Mouse (Mus musculus): ENCODE measurements around the gene Il2rb. TPM values are rescaled to one million over a fixed set of nuclear protein-coding genes. Genes with fewer than 3 reads are reported as not detected.

Il2rb gene
- total RNA-seq, 2 experiments from 2014 or later, result 8.6 to 9.5 TPM

DNA sequence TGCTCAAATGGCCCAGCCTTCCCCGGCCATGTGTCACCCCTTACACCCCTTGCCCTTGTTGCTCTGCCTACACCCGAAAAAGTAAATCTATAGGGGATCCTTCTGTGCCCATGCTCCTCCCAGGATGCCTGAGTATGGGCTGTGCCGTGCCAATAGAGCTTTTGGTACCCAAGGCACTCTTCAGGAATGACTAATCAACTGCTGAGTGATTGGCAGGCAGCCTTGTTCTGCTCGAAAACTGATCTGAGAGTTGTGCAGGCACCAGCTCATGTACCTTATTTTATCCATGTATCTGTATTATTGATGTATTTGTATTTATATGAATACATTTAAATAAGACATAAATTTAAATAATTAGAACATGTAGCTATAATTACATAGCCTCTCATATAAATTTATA lies 8.0 kb downstream of the Il2rb start:
- ATAC-seq (replicated peaks; ENCODE audit: low FRiP score, low TSS enrichment, poor library complexity, severe bottlenecking), result no peak

DNA sequence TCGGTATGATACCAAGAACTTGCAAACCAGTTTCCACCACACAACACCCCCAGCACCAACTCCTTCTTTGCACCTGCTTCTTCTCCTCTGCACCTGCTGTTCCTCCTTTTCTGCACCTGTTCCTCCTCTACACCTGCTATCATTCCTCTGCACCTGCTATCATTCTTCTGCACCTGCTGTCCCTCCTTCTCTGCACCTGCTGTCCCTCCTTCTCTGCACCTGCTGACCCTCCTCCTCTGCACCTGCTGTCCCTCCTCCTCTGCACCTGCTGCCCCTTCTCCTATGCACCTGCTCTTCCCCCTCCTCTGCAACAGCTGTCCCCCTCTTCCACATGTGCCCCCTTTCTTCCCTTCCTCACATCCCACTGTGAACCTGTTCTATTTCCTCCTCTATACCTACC lies 8.5 kb downstream of the Il2rb start:
- no peak for ATAC-seq (replicated peaks; ENCODE audit: low FRiP score, low TSS enrichment, poor library complexity, severe bottlenecking)

DNA sequence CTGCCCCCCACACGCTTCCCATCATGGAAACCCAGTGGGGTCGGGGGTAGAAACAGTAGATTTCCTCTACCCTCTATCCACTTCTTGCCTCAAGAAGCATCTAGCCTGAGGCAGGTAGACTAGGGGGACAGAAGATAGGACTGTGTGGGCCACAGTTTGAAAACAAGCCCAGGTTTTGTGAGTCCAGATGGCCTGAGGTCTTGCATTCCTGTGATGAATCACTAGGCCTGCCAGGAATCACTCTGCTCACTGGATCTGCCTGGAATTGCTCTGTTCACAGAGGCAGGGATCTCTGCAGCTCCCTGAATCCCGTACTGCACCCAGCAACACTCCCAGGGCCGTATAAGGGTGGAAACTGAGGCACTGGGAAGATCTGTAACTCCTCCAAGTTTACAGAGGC lies 11.8 kb downstream of the Il2rb start:
- no peak for ATAC-seq (replicated peaks; ENCODE audit: low FRiP score, low TSS enrichment, poor library complexity, severe bottlenecking)

DNA sequence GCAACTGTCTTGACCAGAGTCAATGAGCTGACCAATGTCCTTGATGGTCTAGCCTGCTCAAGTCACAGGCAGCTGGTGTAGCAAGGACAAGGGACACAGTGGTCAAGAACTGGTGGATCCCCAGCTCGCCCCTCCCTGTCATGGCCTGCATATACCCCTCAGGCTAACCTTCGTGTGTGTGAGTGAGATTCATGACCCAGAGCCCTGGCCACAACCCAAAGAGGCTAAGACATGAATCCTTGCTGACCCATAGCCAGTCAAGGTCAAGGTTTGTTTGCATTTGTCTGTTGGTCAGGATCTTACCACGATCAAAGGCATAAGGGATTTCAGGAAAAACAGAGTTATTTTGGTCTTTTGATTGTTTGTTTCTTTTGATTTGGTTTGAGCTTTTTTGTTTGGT lies 12.6 kb downstream of the Il2rb start:
- no peak for ATAC-seq (replicated peaks; ENCODE audit: low FRiP score, low TSS enrichment, poor library complexity, severe bottlenecking)

DNA sequence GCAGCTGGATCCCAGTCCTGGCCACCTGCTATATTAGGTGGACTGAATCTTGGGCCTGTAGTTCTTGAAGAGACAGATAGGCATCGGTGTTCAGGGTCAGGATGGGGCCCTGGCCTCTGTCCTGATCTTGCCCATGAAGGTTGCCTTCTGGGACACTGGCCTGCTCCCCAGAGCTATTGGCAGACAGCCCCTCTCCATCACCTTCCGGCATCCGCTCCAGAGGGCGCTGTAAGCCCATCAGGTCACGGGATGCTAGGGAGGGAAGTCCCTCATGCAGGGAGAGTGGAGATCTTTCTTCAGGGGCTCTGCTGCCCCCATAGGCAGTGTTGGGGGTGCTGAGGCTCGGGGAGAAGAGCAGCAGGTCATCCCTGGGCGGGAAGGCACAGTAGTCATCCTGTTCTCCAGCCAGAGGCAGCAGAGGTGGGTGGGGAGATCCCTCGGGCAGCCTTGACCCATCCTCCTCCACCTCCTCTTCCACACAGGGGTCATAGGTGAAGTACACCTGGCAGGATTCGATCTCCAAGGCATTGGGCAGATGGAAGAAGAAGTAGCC lies 13.5 kb downstream of the Il2rb start:
- no peak for ATAC-seq (replicated peaks; ENCODE audit: low FRiP score, low TSS enrichment, poor library complexity, severe bottlenecking)

DNA sequence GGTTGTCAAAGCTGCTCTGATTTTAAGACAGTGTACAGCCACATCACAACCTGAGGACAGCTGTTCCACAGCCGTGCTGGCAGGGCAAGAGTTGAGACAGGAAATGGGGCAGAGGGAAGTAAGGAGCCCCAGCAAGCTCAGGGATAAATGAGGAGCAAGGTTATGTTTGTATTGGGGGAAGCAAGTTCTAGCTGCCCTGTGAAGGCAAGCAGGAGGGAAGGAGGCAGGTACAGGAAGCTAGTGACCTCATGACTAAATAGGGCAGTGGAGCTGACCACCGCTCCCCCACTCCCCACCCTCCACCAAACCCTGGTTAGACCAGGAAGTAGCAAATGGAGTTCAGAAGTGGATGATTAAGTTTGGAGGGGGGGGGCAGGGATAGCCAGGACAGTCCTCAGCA lies 14.1 kb downstream of the Il2rb start:
- ATAC-seq (replicated peaks; ENCODE audit: low FRiP score, low TSS enrichment, poor library complexity, severe bottlenecking), result no peak

DNA sequence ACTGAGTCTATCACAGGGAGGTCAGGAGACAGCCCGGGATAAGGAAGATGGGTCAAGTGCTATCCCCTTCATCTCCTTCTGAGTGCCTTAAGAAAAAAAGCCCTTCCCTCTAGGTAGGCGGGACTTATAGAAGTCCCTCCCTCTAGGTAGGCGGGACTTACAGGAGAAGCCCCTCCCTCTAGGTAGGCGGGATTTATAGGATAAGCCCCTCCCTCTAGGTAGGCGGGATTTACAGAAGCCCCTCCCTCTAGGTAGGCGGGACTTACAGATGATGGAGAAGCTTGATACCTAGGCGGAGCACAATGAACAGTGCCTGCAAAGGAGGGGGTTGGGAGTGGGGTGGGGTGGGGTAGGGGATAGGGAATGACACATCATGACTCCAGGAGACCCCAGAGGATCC lies 15.0 kb downstream of the Il2rb start:
- no peak for ATAC-seq (replicated peaks; ENCODE audit: low FRiP score, low TSS enrichment, poor library complexity, severe bottlenecking)

DNA sequence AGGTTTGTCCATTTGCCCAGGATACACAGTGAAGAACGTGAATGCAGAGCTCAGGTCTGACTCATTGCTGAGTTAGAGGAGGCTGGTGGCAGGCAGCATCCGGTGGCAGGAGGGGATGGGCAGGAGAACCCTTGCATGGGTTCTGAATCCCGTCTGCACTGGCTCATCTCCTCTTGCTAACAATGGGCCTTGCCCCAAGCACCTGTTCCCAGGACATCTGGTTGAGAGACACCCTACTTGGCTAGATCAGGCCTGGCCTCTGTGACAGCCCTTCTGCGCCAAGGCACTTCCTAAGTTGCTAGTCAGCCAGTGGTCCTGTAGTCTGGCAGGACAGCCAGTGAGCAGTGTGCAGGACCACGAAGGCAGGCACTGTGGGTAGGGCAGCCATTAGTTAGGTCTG lies 15.6 kb downstream of the Il2rb start:
- ATAC-seq (replicated peaks; ENCODE audit: low FRiP score, low TSS enrichment, poor library complexity, severe bottlenecking), result no peak

DNA sequence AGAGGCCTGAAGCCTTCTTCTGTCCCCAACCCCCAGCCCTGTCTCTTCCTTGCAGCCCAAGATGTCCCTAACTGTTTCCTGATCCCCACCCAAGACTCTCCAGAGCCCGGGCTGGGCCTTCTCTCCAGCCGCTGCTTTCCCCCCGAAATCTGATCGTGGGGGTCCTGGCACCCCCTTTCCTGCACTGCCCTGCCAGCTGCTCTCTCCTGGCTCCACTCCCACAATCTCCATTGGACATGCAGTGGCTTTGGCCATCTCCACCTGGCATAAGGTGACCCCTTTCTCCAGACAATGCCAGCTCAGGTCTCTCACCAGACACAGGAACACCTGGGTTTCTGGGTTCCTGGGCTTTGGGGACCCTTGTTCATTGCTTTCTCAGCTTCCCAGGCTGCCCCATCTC lies 17.0 kb downstream of the Il2rb start:
- no peak for ATAC-seq (replicated peaks; ENCODE audit: low FRiP score, low TSS enrichment, poor library complexity, severe bottlenecking)

DNA sequence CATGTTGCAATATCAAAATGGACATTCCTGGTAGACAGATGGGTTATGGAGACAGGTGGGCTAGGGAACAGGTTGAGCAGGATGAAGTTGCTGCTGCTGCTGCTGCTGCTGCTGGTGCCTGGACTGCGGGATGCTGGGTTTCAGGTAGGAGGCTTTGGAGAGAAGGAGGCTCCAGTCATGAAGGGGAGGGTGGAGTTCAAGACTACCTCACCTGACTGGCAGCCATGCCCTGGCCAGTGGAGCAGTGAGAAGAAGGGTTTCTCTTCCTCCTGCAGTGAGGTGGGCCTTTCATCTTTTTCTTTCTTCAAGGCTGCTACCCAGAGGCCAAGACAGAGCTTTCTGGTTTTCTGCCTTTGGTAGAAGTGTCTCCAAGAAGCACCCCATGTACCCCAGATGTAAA lies 18.2 kb downstream of the Il2rb start:
- ATAC-seq (replicated peaks; ENCODE audit: low FRiP score, low TSS enrichment, poor library complexity, severe bottlenecking), result no peak

DNA sequence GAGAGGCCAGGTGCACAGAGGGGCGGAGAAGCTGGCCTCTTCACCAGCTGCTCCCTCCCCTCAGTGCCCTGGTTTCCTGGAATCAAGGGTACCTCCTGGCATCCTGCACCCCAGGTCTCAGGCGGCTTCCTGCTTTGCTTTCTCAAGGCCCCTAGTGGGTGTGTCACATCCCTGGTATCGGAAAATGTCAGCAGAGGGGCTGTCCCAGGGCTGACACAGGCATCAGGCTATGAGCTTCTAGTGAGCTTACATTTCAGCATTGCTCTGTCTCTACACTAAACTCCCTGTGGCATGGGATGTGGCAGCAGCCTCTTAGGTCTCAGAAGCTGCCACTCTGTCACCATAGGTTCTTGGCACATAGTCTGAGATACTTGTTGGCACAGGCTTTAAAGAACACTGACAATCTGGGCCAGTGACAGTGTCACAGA lies 19.5 kb downstream of the Il2rb start:
- ATAC-seq (replicated peaks; ENCODE audit: low FRiP score, low TSS enrichment, poor library complexity, severe bottlenecking), result no peak

DNA sequence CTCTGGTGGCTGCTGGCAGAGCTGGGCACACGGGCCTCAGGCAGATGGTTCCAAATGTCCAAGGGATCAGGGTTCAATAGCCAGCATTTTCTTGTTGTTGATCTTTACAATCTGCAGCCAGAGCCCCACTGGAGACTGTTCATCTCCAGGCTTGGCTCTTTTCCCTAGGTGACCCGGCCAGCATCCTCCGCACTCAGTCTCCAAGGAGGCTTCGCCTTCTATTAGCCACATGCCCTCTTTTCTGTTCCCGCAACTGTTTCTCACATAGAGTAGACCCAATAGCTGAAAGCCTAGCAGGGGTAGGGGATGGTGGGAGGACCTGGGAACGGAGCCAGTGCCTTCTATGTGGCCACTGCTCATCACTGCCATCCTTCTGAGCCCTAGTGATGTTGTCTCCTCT lies 21.6 kb downstream of the Il2rb start:
- no peak for ATAC-seq (replicated peaks; ENCODE audit: low FRiP score, low TSS enrichment, poor library complexity, severe bottlenecking)

DNA sequence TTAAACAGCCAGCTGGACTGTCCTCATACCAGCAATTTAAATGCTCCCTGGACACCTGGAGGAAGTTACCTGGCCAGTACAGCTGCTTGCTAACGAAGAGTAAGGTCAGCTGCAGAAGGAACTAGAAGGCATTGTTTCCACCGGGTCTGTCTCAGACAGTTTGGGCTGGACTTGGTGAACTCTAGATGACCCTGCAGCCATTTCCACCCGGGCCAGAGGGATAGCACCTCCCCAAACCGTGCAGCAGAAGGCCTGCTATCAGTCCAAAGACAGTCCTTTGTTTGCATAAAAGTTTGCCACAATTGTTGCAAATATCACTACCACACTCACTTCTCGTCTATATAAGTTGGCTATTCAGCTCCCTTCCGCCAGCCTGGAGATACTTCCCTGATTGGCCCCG lies 23.2 kb downstream of the Il2rb start:
- no peak for ATAC-seq (replicated peaks; ENCODE audit: low FRiP score, low TSS enrichment, poor library complexity, severe bottlenecking)

DNA sequence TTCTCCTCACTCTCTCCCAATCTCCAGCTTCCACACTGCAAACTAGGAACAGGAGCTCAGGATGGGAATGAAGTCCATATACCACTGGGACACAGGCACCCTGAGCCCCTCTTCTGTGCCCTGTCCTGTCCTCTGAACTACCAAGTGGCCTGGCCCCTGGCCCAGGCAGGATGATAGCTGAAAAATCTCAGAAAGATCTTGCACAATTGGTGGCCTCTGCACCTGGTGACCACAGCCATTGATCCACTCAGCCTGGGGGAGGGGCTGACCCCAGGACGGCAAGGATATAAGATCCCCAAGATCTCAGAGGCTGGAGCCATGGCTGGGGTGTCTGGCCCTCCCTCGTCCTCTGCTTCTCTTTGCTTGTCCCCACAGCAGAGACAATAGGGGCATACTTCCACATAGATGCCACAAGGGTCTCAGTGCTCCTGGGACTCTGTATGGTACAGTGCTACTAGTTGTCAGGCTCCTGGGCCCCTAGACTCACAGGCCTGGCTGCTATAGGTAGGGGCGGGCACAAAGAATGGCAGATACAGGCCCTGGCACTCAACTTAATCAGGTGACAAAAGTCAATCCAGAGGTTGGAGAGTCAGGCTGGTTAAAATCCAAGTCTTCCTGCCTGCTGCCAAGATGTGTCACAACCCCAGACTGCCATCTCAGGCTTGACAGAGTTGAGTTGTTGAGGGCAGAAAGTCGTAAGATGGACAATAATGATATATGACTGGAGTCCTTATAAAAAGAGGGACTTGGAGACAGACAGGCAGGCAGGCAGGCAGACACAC lies 24.4 kb downstream of the Il2rb start:
- no peak for ATAC-seq (replicated peaks; ENCODE audit: low FRiP score, low TSS enrichment, poor library complexity, severe bottlenecking)

DNA sequence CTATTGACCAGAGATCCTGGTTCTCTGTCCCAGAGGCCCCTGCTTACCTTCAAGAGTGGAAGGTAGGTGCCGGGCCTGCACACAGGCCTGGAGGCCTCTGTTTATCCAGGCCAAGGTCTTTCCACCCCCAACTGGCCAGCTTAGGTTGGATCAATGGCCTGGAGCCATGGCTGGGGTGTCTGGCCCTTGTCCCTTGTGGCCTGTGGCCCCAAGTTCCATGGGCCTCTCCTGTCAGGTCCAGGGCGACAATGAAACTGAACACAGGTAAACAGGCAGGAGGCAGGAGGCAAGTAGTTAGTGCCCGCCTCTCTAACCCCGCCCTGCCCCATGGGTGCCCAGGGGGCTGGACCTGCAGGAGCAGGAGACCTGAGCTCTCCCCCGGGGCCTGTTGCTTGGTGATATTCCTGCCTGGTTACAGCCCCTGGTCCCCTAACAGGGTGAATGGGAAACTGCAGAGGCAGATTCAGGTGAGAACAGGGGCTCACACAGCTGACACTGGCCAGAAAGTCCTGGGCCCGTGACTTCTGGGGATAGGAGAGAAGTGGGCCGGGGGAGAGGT lies 26.6 kb downstream of the Il2rb start, which contains the start of gene Tmprss6:
Tmprss6 (minus strand) TSS at position 256 of the 559 bp plus-strand sequence.
- ATAC-seq (replicated peaks; ENCODE audit: low FRiP score, low TSS enrichment, poor library complexity, severe bottlenecking), result no peak

DNA sequence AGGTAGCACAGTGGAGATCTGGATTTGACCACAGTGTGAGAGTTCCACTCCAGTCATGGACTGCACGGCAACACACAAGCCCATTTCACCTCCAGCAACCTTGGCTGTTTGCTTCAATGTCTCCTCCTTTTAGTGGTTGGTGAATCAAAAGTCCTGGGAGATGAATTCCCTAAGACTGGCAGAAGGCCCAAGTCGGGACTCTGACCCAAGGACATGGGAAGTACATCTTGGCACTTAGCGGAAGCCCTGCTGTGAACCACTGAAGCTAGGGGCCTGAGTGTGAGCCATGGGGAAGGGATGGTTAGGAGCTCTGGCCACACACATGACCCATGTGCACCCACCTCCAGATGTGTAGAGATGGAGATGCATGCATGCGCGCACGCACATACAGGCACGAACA lies 27.5 kb downstream of the Il2rb start:
- ATAC-seq (replicated peaks; ENCODE audit: low FRiP score, low TSS enrichment, poor library complexity, severe bottlenecking), result no peak

DNA sequence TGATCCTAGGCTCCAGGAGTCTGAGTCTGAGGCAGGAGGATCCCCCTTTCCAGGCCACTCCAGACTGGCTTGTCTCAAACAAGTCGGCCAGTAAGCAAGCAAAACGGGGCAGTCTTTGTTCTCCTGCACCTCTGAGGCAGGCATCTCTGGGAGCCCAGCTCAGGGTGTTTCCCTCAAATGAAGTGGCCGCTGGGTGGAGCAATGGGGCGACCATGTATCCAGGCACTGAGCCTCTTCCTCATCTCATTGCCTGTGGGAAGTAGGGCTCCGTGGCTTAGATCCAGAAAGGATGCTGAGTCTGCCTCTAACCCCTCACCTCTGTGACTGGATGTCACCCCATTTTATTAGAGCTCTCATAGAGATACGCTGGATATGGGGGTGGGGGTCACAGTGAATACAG lies 28.3 kb downstream of the Il2rb start:
- no peak; the same call in 1 of the 2 replicates for ATAC-seq (replicated peaks; ENCODE audit: low FRiP score, low TSS enrichment, poor library complexity, severe bottlenecking)

DNA sequence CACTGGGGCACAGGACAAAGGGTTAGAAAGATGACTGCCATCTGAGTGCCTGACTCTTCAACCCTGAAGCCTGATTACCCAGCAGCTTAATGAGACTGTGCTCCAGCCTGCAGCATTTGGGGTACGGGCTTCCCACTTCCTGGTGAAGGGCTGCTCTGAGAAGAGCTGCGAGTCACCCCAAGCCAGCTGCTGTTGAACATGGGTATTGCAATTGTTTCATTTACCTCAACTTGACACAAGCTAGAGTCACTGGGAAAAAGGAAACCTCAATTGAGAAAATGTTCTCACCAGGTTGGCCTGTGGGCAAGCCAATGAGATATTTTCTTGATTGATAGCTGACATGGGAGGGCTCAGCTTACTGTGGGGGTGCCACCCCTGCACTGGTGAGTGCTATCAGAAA lies 32.1 kb downstream of the Il2rb start:
- peak; percentile 54 for ATAC-seq (replicated peaks; ENCODE audit: low FRiP score, low TSS enrichment, poor library complexity, severe bottlenecking)

DNA sequence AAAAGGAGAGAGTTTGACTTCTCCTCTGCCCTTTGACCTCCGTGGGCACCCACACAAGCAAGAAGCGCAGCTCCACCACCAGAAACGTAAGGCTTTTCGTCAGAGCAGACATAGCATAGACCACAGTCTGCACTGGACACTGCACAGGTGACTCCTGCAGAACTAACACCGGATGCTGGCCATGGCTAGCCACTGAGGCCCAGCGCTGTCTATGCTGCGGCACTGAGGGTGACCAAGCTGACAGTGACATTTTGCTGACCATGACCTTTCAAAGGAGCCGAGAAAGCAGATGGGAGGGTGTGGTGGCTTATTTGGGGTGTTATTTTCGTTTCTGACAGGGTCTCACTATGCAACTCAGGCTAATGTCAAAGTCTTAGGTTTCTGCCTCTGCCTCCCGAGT lies 37.9 kb downstream of the Il2rb start:
- no peak for ATAC-seq (replicated peaks; ENCODE audit: low FRiP score, low TSS enrichment, poor library complexity, severe bottlenecking)

DNA sequence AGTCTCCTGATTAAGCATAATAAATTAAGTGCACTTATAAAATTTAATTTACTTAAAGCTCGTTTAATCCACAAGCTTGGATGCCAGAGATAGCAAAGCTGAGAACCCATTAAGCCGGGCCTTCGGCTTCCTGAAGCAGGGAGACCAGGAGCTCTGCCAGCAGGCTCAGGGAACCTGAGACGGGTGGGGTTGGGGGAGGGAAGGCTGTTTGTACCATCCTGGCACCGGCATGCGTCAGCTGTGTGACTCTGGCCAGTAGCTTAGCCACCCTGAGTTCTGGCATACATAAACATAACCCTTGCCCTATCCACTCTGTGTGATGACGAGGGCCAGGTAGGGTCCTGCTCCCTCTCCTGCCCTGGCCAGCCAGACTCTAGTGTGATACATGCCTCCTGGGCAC lies 39.0 kb downstream of the Il2rb start:
- ATAC-seq (replicated peaks; ENCODE audit: low FRiP score, low TSS enrichment, poor library complexity, severe bottlenecking), result no peak

DNA sequence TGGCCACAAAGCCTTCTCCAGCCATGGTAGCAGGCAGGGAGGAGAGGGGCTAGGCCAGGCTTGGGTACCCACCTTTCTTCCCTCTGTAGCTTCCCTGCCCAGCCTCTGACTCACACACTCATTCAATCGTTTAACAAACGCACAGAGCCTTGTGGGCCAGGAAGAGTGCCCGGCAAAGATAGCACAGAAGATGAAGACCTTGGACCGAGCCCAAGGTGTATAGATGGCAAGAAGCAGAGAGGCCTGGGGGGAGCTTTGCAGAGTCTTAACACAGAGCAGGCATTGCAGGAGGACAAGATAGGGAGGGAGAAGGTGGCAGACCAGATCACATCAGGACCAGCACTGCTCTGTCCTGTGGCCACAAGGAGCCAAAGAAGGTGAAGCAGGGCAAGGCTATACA lies 39.9 kb downstream of the Il2rb start:
- peak; percentile 80 for ATAC-seq (replicated peaks; ENCODE audit: low FRiP score, low TSS enrichment, poor library complexity, severe bottlenecking)

Measured in megakaryocyte-erythroid progenitor cell, adult 5-6 weeks (primary cell).